Mouse (Mus musculus): ENCODE data around the gene Map4k1. TPM values are rescaled to one million over a fixed set of nuclear protein-coding genes. Genes with fewer than 3 reads are reported as not detected.

Gene Map4k1
- polyA plus RNA-seq, 1 experiment from 2014 or later: 10.6 TPM

GRCm38 (mm10) chr7:29039985-29040661, 58.3 kb downstream of the Map4k1 start:
- H3K36me3 ChIP-seq: no peaks in the 10 kb centered on the region
- H3K27ac ChIP-seq (replicated peaks): 0 out of 2 replicates have a peak overlapping the region, but pooled peaks have one; percentile 10
- no peaks in the 10 kb centered on the region for H3K27me3 ChIP-seq
- peak overlapping the region; percentile 72 for H3K4me2 ChIP-seq
- no peaks in the 10 kb centered on the region for H3K9me3 ChIP-seq
- H3K9ac ChIP-seq: peak overlapping the region; percentile 36
- peak overlapping the region; percentile 37 for H3K4me3 ChIP-seq
- 1% methylated on average over 26 of the region's 26 CpGs for WGBS
- ATAC-seq (ENCODE audit: low FRiP score, low read depth): peak; percentile 46
- peaks cover 18% of the 10 kb centered on the region for H3K4me1 ChIP-seq (replicated peaks)

- Histone ChIP-seq H3K9me3 (no peaks in the 10 kb centered on the region), H3K4me2 (peak overlapping the region; percentile 72), H3K4me3 (no peak overlapping the region), H3K36me3 (no peaks in the 10 kb centered on the region), H3K9ac (no peak overlapping the region), H3K27ac (replicated peaks) (no peak overlapping the region), H3K4me1 (replicated peaks) (peaks cover 18% of the 10 kb centered on the region), H3K27me3 (no peaks in the 10 kb centered on the region)
- 86% methylated on average over 5 of the region's 5 CpGs for WGBS
- no peak for ATAC-seq (ENCODE audit: low FRiP score, low read depth)
Observed at GRCm38 (mm10) chr7:29041194-29041593, 59.3 kb downstream of the Map4k1 start.

GRCm38 (mm10) chr7:29043016-29043673, 61.3 kb downstream of the Map4k1 start:
- H3K9me3 ChIP-seq: no peaks in the 10 kb centered on the region; the same call in 1 of the 2 replicates
- H3K27ac ChIP-seq (replicated peaks): peak overlapping the region; percentile 59
- WGBS: 49% methylated on average over 19 of the region's 19 CpGs
- peak overlapping the region; percentile 21 for H3K4me2 ChIP-seq
- ATAC-seq (ENCODE audit: low FRiP score, low read depth): no peak
- no peaks in the 10 kb centered on the region for H3K36me3 ChIP-seq
- H3K27me3 ChIP-seq: no peaks in the 10 kb centered on the region
- H3K4me3 ChIP-seq: no peak overlapping the region
- H3K4me1 ChIP-seq (replicated peaks): peaks cover 18% of the 10 kb centered on the region
- H3K9ac ChIP-seq: no peak overlapping the region

GRCm38 (mm10) chr7:29043674-29044057, 61.8 kb downstream of the Map4k1 start:
- Histone ChIP-seq H3K4me2 (peak overlapping the region; percentile 21), H3K9ac (no peak overlapping the region), H3K9me3 (no peaks in the 10 kb centered on the region; the same call in 1 of the 2 replicates), H3K4me3 (no peak overlapping the region), H3K36me3 (no peaks in the 10 kb centered on the region), H3K27ac (replicated peaks) (peak overlapping the region; percentile 59; the same call in 1 of the 2 replicates), H3K4me1 (replicated peaks) (peaks cover 18% of the 10 kb centered on the region), H3K27me3 (no peaks in the 10 kb centered on the region)
- WGBS: 31% methylated on average over 11 of the region's 11 CpGs
- no peak for ATAC-seq (ENCODE audit: low FRiP score, low read depth)

GRCm38 (mm10) chr7:29044302-29044701, 62.5 kb downstream of the Map4k1 start:
- ATAC-seq (ENCODE audit: low FRiP score, low read depth): no peak
- Histone ChIP-seq H3K4me2 (peak overlapping the region; percentile 4; the same call in 1 of the 2 replicates), H3K4me3 (no peak overlapping the region), H3K4me1 (replicated peaks) (peaks cover 18% of the 10 kb centered on the region), H3K9ac (no peak overlapping the region), H3K27ac (replicated peaks) (peak overlapping the region; percentile 59; the same call in 1 of the 2 replicates), H3K36me3 (no peaks in the 10 kb centered on the region), H3K9me3 (no peaks in the 10 kb centered on the region; the same call in 1 of the 2 replicates), H3K27me3 (no peaks in the 10 kb centered on the region)
- 52% methylated on average over 9 of the region's 9 CpGs for WGBS

- Histone ChIP-seq H3K4me2 (peak overlapping the region; percentile 40), H3K9ac (no peak overlapping the region), H3K4me3 (peak overlapping the region; percentile 13; the same call in 1 of the 2 replicates), H3K9me3 (no peaks in the 10 kb centered on the region; the same call in 1 of the 2 replicates), H3K27me3 (no peaks in the 10 kb centered on the region), H3K27ac (replicated peaks) (no peak overlapping the region), H3K4me1 (replicated peaks) (0 out of 2 replicates have a peak, but pooled peaks cover 6% of the 10 kb centered on the region), H3K36me3 (no peaks in the 10 kb centered on the region)
- whole genome bisulfite sequencing: 3% methylated on average over 12 of the region's 12 CpGs
- ATAC-seq (ENCODE audit: low FRiP score, low read depth): peak; percentile 59
Observed at GRCm38 (mm10) chr7:29046533-29046932, 64.7 kb downstream of the Map4k1 start.

GRCm38 (mm10) chr7:29048070-29048469, 66.2 kb downstream of the Map4k1 start:
- Histone ChIP-seq H3K27ac (replicated peaks) (no peak overlapping the region), H3K4me3 (no peak overlapping the region), H3K4me2 (no peak overlapping the region), H3K9ac (no peak overlapping the region), H3K9me3 (no peaks in the 10 kb centered on the region; the same call in 1 of the 2 replicates), H3K36me3 (no peaks in the 10 kb centered on the region), H3K4me1 (replicated peaks) (peaks cover 10% of the 10 kb centered on the region; the same call in 1 of the 2 replicates), H3K27me3 (peaks cover 13% of the 10 kb centered on the region)
- no peak for ATAC-seq (ENCODE audit: low FRiP score, low read depth)
- 81% methylated on average over 3 of the region's 3 CpGs for WGBS

GRCm38 (mm10) chr7:29048615-29049014, 66.8 kb downstream of the Map4k1 start:
- Histone ChIP-seq H3K4me1 (replicated peaks) (peaks cover 10% of the 10 kb centered on the region; the same call in 1 of the 2 replicates), H3K9ac (no peak overlapping the region), H3K27ac (replicated peaks) (no peak overlapping the region), H3K27me3 (peaks cover 18% of the 10 kb centered on the region), H3K36me3 (no peaks in the 10 kb centered on the region), H3K4me2 (no peak overlapping the region), H3K4me3 (no peak overlapping the region), H3K9me3 (no peaks in the 10 kb centered on the region; the same call in 1 of the 2 replicates)
- 80% methylated on average over 11 of the region's 11 CpGs for WGBS
- no peak for ATAC-seq (ENCODE audit: low FRiP score, low read depth)

- no peak for ATAC-seq (ENCODE audit: low FRiP score, low read depth)
- WGBS: 43% methylated on average over 2 of the region's 2 CpGs
Observed at GRCm38 (mm10) chr7:29050797-29051196, 68.9 kb downstream of the Map4k1 start.

GRCm38 (mm10) chr7:29052821-29053220, 71.0 kb downstream of the Map4k1 start:
- H3K27ac ChIP-seq (replicated peaks): no peak overlapping the region
- no peaks in the 10 kb centered on the region; the same call in 1 of the 2 replicates for H3K9me3 ChIP-seq
- 0 out of 2 replicates have a peak overlapping the region, but pooled peaks have one; percentile 2 for H3K4me3 ChIP-seq
- no peaks in the 10 kb centered on the region for H3K36me3 ChIP-seq
- H3K27me3 ChIP-seq: peaks cover 43% of the 10 kb centered on the region
- ATAC-seq (ENCODE audit: low FRiP score, low read depth): no peak
- H3K4me1 ChIP-seq (replicated peaks): peaks cover 4% of the 10 kb centered on the region; the same call in 1 of the 2 replicates
- WGBS: 10% methylated on average over 19 of the region's 19 CpGs
- no peak overlapping the region for H3K9ac ChIP-seq
- no peak overlapping the region for H3K4me2 ChIP-seq

More at GRCm38 (mm10) chr7:29050797-29051196, 68.9 kb downstream of the Map4k1 start:
- no peak overlapping the region for H3K9ac ChIP-seq
- no peak overlapping the region for H3K4me3 ChIP-seq
- H3K27ac ChIP-seq (replicated peaks): no peak overlapping the region
- peaks cover 33% of the 10 kb centered on the region for H3K27me3 ChIP-seq
- H3K36me3 ChIP-seq: no peaks in the 10 kb centered on the region
- H3K4me2 ChIP-seq: no peak overlapping the region
- no peaks in the 10 kb centered on the region; the same call in 1 of the 2 replicates for H3K9me3 ChIP-seq
- peaks cover 4% of the 10 kb centered on the region; the same call in 1 of the 2 replicates for H3K4me1 ChIP-seq (replicated peaks)
